Mouse (Mus musculus): ENCODE measurements at regions not wholly inside any gene's neighbourhood (a gene's known extent, or its start where the extent isn't known, plus 50 kb on each side); places are given as distances from the start of the nearest gene placed in this dataset.

DNA sequence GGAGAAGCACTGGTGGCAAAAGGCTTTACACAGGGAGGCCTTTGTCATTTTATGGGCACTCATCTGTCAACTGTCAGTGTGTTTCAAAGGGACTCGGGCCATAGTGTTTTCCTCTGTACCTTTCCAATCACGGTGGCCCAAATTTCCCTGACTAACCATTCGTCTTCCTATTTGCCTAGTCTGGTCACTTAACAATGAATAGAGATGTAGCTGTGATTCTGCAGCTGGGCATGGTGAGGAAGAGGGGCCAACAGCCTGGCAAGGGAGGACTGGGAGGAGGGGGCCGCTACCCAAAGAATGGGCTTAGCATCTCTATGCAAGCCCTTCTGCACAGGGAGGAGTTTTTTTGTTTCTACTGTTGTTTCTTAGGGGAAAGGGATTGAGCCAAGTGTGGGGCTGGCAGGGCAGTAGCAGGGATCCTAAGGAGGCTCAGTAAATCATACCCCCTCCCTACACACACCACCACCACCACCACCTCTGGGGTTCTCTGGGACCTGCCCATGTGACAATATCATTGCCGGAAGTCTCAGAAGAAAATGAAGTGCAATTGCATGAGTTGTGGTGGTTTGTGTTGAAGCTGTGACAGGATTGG is 367.2 kb downstream of the Nkx6-1 start:
- no peak for DNase-seq (ENCODE audit: low spot score in 2 of 2)

DNA sequence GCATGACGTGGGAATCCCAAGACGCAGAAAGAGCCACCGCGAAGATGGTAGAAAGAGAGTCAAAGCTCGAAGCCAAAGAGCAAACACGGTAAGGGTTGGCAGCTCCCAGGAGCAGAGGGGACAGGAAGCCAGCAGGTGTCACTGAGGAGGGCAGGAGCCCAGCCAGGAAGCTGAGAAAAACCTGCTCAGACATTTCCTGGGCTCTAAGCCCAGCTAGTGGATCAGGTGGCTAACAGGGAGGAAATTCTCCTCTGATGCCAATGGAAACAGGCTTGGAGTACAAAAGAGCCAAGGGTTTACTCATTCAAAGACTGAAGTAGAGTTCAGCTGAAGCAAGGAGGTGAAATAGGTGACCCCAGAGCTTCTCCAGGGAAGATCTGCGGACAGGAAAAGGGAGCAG is 368.9 kb downstream of the Nkx6-1 start:
- no peak for DNase-seq (ENCODE audit: low spot score in 2 of 2)

- no peak for DNase-seq (ENCODE audit: low spot score in 2 of 2)
These were observed 370.8 kb downstream of the Nkx6-1 start for GRCm38 (mm10) chr5:101294031-101294430.

DNA sequence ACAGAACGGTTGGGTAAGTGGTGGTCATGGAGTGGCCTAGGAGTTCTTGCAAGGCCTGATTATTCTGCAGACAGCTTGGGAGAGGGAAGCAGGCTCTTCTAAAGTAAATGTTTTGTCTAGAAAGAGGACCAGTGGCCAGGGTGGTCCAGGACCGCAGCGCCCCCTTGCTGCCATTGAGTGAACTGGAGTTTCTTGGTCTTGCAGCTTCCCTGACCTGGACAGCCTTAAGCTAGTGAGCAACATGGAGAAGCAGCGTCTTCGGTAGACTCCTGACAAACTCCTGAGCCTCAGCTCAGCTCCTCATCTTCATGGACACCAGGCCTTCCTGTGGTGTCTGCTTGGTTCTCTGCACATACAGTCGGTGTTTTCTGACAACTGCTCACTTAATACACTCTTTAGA is 376.4 kb downstream of the Nkx6-1 start:
- DNase-seq (ENCODE audit: low spot score in 2 of 2) = peak in 1 of 2 experiments; percentile 7

DNA sequence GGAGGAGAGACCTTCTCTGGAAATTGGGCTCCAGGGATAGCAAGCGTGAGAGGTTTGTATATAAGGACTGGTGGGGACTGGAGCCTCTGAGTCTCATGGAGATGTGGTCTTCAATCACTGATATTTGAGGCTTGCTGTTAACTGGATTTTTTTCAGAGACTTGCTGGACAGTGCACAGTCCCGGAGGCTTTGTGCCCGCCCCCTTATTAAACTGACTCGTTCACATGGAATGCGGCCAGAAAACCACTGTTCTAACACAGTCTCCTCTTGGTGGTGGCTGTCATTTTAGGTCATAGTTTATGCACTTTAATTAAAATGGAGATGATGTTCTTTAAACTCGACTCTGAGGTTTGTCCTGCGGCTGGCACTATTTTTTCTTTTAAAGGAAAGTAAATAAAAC is 378.9 kb downstream of the Nkx6-1 start:
- DNase-seq (ENCODE audit: low spot score in 2 of 2) = no peak

- no peak for DNase-seq (ENCODE audit: low spot score in 2 of 2)
These were observed 405.0 kb downstream of the Gpat3 start for GRCm38 (mm10) chr5:101250474-101250873.

- DNase-seq (ENCODE audit: low spot score in 2 of 2) = no peak
These were observed 397.1 kb downstream of the Gpat3 start for GRCm38 (mm10) chr5:101242651-101243050.

- DNase-seq (ENCODE audit: low spot score in 2 of 2) = no peak
These were observed 394.0 kb downstream of the Gpat3 start for GRCm38 (mm10) chr5:101239298-101240118.

GRCm38 (mm10) chr5:101236163-101236693 is 390.7 kb downstream of the Gpat3 start:
- DNase-seq (ENCODE audit: low spot score in 2 of 2) = no peak

DNA sequence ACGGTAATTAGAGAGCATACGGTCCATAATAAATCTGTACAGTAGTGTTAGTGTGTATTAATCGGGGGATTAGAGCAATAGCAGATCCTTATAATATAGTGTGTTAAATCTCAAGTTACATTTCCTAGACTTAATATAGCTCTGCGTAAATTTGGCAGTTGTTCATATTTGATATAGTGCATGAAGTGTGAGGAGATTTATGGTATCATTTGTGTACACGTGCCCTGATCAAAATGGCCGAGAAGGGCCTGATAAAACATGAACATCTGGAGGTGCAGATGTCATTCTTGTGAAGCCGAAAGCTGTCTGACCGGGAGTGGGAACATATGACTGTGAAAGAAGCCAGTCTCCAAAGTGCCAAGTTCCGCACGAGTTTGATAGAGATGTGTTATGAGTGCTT is 376.9 kb downstream of the Gpat3 start:
- DNase-seq (ENCODE audit: low spot score in 2 of 2) = no peak

DNA sequence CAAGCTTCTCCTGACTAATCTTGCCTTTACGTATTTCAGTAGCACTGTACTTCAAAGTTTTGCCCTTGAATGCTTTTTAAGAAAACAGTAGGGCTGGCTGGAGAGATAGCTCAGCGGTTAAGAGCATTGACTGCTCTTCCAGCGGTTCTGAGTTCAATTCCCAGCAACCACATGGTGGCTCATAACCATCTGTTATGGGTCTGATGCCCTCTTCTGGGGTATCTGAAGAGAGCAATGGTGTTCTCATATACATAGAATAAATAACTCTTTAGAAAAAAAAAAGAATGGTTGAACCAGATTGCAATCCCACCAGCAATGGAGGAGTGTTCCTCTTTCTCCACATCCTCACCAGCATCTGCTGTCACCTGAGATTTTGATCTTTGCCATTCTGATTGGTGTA is 372.6 kb downstream of the Gpat3 start:
- no peak for DNase-seq (ENCODE audit: low spot score in 2 of 2)

- no peak for DNase-seq (ENCODE audit: low spot score in 2 of 2)
These were observed 371.5 kb downstream of the Gpat3 start for GRCm38 (mm10) chr5:101216837-101217571.

DNA sequence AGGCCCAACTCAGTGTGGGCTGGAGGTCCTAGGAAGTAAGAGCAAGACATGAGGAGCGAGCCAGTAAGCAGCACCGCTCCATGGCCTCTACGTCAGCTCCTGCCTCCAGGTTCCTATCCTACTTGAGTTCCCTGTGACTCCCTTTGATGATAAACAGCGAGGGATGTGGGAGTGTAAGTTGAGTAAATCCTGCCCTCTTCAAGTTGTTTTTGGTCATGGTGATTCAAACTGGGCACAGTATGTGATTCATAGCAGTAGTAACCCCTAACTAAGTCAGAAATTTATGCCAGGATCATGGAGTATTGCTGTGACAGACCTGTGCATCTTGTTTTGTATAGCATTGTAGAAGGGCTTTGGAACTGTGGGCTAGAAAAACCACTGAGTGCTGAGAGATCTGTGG is 366.5 kb downstream of the Gpat3 start:
- DNase-seq (ENCODE audit: low spot score in 2 of 2) = no peak

GRCm38 (mm10) chr5:101208150-101208549 is 362.6 kb downstream of the Gpat3 start:
- DNase-seq (ENCODE audit: low spot score in 2 of 2) = no peak

GRCm38 (mm10) chr5:101195501-101195900 is 350.0 kb downstream of the Gpat3 start:
- no peak for DNase-seq (ENCODE audit: low spot score in 2 of 2)

DNA sequence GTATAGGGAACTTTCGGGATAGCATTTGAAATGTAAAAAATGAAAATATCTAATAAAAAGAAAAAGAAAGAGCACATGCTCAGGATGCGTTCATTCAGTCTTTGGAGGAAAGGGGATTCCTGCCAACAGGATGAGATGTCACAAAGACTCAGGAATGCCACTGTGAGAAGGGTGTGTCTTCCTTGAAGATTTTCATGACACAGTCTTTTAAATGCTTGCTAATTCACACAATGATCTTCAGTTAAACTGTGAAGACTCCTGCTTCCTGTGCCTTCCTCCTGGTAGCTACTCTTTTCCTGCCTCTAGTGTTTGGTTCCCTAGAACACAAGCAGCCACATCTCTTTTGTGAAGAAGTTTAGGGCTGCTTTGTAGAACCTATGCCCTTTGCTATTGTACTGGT is 345.5 kb downstream of the Gpat3 start:
- no peak for DNase-seq (ENCODE audit: low spot score in 2 of 2)

DNA sequence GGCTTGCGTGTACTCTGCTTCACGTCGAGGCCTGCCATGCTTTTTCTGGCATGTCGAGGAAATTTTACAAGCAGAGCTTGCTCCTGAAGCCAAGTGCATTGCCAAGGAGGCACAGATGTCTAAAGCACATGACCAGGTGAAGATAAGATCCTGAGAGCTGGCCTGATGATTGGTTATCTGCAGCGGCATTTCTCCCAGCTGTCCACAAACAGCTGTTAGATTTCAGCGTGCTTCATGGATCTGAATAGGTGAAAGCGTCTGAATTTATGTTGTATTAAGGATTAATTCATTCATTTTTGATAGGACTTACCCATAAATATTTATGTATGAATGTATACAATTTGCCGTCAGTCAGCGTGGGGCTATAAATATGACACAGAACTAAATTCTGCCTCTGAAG is 327.7 kb downstream of the Gpat3 start:
- DNase-seq (ENCODE audit: low spot score in 2 of 2) = no peak

DNA sequence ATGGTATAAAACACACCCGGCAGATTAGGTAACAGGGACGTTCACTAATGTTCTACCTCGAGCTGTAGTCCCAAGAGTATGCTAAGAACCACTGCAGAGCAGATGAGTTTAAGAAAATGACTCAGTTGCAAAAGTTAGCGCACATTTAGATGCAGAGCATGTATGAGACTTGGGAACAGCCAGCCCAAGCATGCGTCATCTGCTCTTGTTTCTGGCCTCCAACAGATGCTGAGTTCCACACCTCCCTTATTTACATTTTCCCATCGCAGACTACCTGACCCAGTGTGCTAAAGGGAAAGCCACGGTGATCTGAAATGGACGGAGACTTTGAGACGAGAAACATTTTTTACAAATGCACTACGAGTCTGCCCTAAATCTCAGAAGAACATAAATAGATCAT is 327.3 kb downstream of the Gpat3 start:
- DNase-seq (ENCODE audit: low spot score in 2 of 2) = no peak

DNA sequence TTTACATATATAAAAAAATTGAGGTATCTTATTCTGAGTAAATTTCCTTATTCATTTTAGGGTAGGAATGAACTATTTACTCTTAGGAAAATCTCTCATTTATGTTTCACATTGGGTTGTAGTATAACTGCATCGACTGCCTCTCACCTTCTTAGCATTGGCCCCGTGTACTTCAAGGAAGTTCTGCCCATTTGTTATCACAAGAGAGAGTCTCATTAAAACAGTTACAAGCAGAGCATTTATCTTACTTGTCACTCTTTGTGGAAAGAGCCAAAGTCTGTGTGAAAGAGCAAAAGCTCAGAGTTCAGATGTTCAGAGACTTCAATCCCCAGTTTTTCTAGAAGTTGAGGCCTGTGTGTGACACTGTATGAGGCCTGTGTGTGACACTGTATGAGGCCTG is 323.6 kb downstream of the Gpat3 start:
- no peak for DNase-seq (ENCODE audit: low spot score in 2 of 2)

GRCm38 (mm10) chr5:101163624-101164213 is 318.2 kb downstream of the Gpat3 start:
- no peak for DNase-seq (ENCODE audit: low spot score in 2 of 2)

DNA sequence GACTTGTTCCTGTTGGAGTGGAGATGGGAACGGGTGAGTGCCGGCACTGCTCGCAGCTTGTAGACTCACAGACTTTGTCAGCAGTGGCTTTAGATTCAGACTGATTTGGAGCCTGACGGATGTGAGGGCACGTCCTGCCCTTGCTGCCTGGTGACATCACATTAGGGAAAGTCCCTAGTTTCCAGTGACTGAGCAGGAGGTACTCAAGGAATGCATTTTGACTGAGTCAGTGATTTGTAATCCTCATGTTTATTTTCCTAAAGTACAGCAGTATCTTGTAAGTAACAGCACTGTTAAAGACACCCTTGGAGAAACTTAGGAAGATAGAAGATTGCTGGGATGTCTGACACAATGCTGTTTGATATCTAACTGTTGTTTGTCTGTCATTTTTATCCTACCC is 317.6 kb downstream of the Gpat3 start:
- DNase-seq (ENCODE audit: low spot score in 2 of 2) = no peak

DNA sequence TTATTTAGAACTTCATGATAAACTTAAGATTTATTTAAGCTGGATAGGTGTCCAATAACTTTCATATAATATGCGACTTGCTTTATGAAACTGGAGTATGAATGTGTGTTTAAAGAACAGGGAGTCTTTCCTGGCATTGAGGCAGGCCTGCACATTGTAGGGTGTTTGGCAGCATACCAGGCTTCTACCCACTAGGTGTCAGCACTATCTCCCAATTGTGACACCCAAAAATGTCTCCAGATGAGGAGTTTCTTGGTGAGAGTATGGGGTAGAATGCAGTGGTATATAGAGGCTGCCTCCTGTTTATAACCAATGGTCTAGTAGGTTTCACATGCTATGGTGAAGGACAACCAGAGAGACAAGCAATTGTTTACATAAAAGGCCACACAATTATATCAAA is 311.9 kb downstream of the Gpat3 start:
- no peak for DNase-seq (ENCODE audit: low spot score in 2 of 2)
